Mouse (Mus musculus): ENCODE results near the gene Tceal9. TPM values are rescaled to one million over a fixed set of nuclear protein-coding genes. Genes with fewer than 3 reads are reported as not detected.

Gene Tceal9
- 145 and 156 TPM in 2 replicates for polyA plus RNA-seq (2012; rRNA removed)

GRCm38 (mm10) chrX:136244574-136245229 is at the start of gene Tceal9:
TSS of gene Tceal9 (plus strand) at chrX:136245079.

GRCm38 (mm10) chrX:136203664-136204066 is 41.2 kb upstream of the Tceal9 start, which contains the start of gene Tceal5:
TSS of gene Tceal5 (minus strand) at chrX:136203876.

DNA sequence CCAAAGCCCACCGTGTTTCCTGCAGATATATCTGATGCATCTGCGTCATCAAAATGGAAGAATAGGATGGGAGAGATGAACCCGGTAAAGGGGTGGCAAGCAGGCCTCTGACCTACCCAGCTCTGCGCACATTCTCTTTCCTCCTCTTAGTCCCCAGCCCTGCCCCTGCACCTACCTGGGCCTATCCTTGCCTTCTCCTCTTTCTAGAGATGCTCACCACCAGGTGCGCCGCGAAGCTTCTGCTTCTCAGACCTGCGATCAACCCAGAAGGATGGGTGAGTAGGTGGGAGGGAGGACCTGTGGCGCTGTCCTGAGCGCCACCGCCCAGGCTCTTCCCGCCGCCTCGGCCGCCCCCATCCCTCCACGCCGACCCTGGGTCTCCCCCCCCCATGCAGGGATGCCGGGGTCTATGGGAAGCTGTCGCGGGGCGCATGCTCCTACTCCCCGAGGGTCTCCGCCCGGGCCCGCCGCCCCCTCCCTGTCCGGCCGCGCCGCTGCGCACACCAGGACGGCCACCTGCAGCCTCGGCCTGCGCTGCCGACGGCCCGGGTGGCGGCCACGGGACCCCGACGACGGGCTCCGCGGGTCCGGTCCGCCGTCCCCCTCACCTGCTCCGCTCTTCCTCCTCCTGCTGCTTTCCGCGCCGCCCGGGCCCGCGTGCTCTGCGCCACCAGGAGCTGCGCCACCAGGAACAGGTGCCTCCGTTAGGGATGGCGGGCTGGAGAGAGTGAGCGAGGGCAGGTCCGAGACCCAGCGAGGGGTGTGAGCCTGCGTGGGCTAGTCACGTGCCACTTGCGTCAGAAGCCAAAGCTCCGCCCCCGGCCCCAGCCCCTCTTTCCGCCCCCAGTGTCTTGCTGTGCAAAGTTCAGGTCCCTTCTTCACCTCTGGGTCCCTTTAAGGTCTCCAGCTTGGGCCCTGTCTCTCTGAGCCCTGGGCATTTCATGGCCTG is 29.9 kb upstream of the Tceal9 start, which contains the start of the genes Tceal7 and Bex1:
Gene Tceal7, plus strand, starts transcription at position 51 of the 949 bp plus-strand sequence.
Gene Bex1, minus strand, starts transcription at position 785 of the 949 bp plus-strand sequence.

GRCm38 (mm10) chrX:136269743-136270392 is 25.0 kb downstream of the Tceal9 start, which contains the start of gene Bex3:
TSS of gene Bex3 (plus strand) at chrX:136270253.

Other genes with a start within 250 kb of the Tceal9 start
- gene Arxes1, start 211.7 kb upstream of the Tceal9 start, polyA plus RNA-seq (2012; rRNA removed), result 2.6 and 3.1 TPM in 2 replicates
- 102 and 103 TPM in 2 replicates for gene Bex2, start 176.8 kb upstream of the Tceal9 start, polyA plus RNA-seq (2012; rRNA removed)
- gene Nxf3, start 159.8 kb upstream of the Tceal9 start, polyA plus RNA-seq (2012; rRNA removed), result 0.46 and 0.54 TPM in 2 replicates
- 156 and 169 TPM in 2 replicates for gene Bex4, start 106.1 kb upstream of the Tceal9 start, polyA plus RNA-seq (2012; rRNA removed)
- 106 and 123 TPM in 2 replicates for gene Tceal8, start 72.7 kb upstream of the Tceal9 start, polyA plus RNA-seq (2012; rRNA removed)
- gene Tceal5, start 41.2 kb upstream of the Tceal9 start, polyA plus RNA-seq (2012; rRNA removed), result 16.5 and 19.9 TPM in 2 replicates
- 0.20 and 3.1 TPM in 2 replicates for gene Tceal7, start 30.3 kb upstream of the Tceal9 start, polyA plus RNA-seq (2012; rRNA removed)
- gene Bex1, start 29.6 kb upstream of the Tceal9 start, polyA plus RNA-seq (2012; rRNA removed), result 184 and 188 TPM in 2 replicates
- gene Bex3, start 25.2 kb downstream of the Tceal9 start, polyA plus RNA-seq (2012; rRNA removed), result 235 and 241 TPM in 2 replicates

Data from liver, embryonic 14 days (tissue).